Mouse (Mus musculus) ES-Bruce4 (cell line): Measurements from ENCODE around the gene Vmac.

ENCODE experiments used
- CTCF ChIP-seq: IDR thresholded peaks from one replicate; pipeline ENCODE4 v1.8.1; 2011; ENCODE audit warnings: low read depth, low read length
- EP300 ChIP-seq: IDR thresholded peaks from 2 replicates; pipeline ENCODE4 v1.6.1; 2011; ENCODE audit warnings: low read depth, low read length; ENCODE audit not compliant: insufficient read depth
- POLR2A ChIP-seq: IDR thresholded peaks from one replicate; pipeline ENCODE4 v1.8.1; 2011; ENCODE audit warnings: low read length; ENCODE audit not compliant: insufficient read depth

DNA sequence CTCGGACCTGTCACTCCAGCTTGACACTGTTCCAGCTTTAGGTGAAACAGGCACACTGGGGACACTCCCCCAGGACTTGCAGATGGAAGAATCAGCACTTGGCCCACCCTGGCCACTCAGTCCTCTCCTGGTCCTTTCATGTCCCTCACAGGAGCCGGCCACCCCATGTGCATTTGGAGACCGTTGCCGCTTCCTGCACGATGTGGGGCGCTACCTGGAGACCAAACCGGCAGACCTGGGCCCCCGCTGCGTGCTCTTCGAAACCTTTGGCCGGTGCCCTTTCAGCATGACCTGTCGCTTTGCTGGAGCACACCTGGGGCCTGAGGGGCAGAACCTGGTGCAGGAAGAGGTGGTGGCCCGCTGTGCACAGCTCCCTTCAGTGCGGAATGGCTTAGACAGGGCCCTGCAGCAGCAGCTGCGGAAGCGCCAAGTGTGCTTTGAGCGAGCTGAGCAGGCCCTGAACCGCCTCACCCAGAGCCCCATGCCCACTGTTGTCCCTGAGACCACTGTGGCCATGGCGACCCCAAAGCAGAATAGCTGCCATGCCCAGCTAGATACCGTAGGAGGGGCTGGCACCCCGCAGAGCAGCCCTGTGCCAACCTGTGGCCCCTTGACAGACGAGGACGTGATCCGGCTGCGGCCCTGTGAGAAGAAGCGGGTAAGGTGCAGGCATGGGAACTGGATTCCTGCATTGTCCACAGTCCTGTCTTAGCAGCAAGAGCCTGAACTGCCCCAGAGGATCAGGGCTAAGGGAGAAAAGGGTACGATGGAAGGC lies 49.0 kb upstream of the Vmac start:
- TF ChIP-seq POLR2A (no peak), CTCF (no peak), EP300 (no peak)
